Comparison of ENCODE assay signal across 11 mouse cellular contexts in the genomic region with DNA sequence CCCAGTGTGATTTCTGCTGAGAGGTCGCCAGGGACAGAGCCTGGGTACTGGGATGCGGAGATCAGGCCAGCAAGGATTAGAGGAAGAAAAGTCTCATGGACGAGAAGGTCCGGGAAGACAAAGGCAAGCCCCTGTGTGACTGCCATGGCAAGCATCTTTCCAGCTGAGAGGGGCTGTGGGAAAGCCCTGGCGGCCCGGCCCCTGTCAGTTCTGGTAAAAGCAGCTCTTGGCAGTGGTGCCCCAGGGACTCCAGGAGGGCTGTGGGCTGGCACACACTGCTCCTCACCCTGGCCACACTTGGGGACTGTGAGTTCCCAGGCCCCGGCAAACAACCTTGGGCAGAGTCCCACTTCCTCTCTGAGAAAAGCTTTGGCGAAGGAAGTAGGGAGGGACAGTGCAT.
DNase-seq lines count a peak whose midpoint lies in the region; ATAC-seq lines count a peak whose summit lies in the region.
"Had no signal": no experiment of that assay in that cellular context is flagged by ENCODE, and none has a peak within 500 bp of the region (broad histone marks: within the 10 kb centered on the region; RNA-seq: fewer than 3 reads in every experiment).

No protein-coding gene starts in this region.

- H3K9ac ChIP-seq in neural tube, embryonic 14.5 days (replicated peaks; ENCODE audit: low read depth, low read length), result no peak overlapping the region
- H3K9ac ChIP-seq: heart, embryonic 15.5 days; stomach, embryonic 15.5 days had no signal

- DNase-seq in heart, adult 18-20 months, result peak; percentile 38 to 47
- no peak for DNase-seq in heart, adult 8-10 months (ENCODE audit: low spot score)
- DNase-seq in cerebellum, postnatal 10 days, result peak; percentile 58 to 77
- peak; percentile 68 to 87 for DNase-seq in layer of hippocampus, adult 8-10 months (ENCODE audit: low spot score in 2 of 2)
- DNase-seq in natural killer cell, adult 2 months (ENCODE audit: low spot score in 2 of 2), result no peak
- no peak for DNase-seq in adipocyte (ENCODE audit: low spot score)
- no peak for DNase-seq in kidney, postnatal 14 days

- WGBS in neural tube, embryonic 14.5 days, result 34% methylated on average over 8 of the region's 8 CpGs

- peak; percentile 60 for ATAC-seq in neural tube, embryonic 14.5 days (ENCODE audit: low read depth)
- ATAC-seq: CD4-positive, CD25-positive, alpha-beta regulatory T cell, adult 4 months had no signal

- no peak overlapping the region for H3K4me3 ChIP-seq in neural tube, embryonic 14.5 days (ENCODE audit: low read depth, low read length)
- H3K4me3 ChIP-seq: heart, embryonic 15.5 days; stomach, embryonic 15.5 days had no signal

- H3K9me3 ChIP-seq in neural tube, embryonic 14.5 days (ENCODE audit: control insufficient read depth, low read length), result no peaks in the 10 kb centered on the region
- H3K9me3 ChIP-seq: heart, embryonic 15.5 days; stomach, embryonic 15.5 days had no signal

- no peaks in the 10 kb centered on the region for H3K27me3 ChIP-seq in neural tube, embryonic 14.5 days (ENCODE audit: control insufficient read depth, insufficient read depth, low read length)
- H3K27me3 ChIP-seq: heart, embryonic 15.5 days; stomach, embryonic 15.5 days had no signal

- no peaks in the 10 kb centered on the region for H3K36me3 ChIP-seq in neural tube, embryonic 14.5 days (ENCODE audit: control insufficient read depth, insufficient read depth, low read length)
- H3K36me3 ChIP-seq: heart, embryonic 15.5 days; stomach, embryonic 15.5 days had no signal

- H3K4me2 ChIP-seq in neural tube, embryonic 14.5 days (ENCODE audit: low read depth, low read length), result no peak overlapping the region
- H3K4me2 ChIP-seq: heart, embryonic 15.5 days; stomach, embryonic 15.5 days had no signal

- peaks cover 14% of the 10 kb centered on the region for H3K4me1 ChIP-seq in neural tube, embryonic 14.5 days (ENCODE audit: control insufficient read depth, insufficient read depth, low read length)
- H3K4me1 ChIP-seq: stomach, embryonic 15.5 days had no signal

- H3K27ac ChIP-seq in neural tube, embryonic 14.5 days (ENCODE audit: low read depth, low read length), result peak overlapping the region; percentile 7; the same call in 1 of the 2 replicates
- H3K27ac ChIP-seq: stomach, embryonic 15.5 days had no signal

Comparison
In these comparisons a context has a peak if more than half of its experiments do, and no peak if none do; other contexts are left out.
1. DNase-seq: peak in heart, adult 18-20 months (2 of 2), cerebellum, postnatal 10 days (2 of 2) and layer of hippocampus, adult 8-10 months (2 of 2); none in heart, adult 8-10 months (single experiment), natural killer cell, adult 2 months (0 of 2), adipocyte (single experiment) and kidney, postnatal 14 days (single experiment).